Mouse (Mus musculus): ENCODE measurements at regions not wholly inside any gene's neighbourhood (a gene's known extent, or its start where the extent isn't known, plus 50 kb on each side); places are given as distances from the start of the nearest gene placed in this dataset.
A peak's percentile ranks its signal among the peaks of the same experiment; 100 is the strongest.

- WGBS = 77% methylated on average over 10 of the region's 10 CpGs
- TF ChIP-seq CTCF (conservative IDR thresholded peaks at IDR 0.05; ENCODE audit: insufficient read depth, insufficient read length, low read depth, low read length) (no peak), POLR2A (IDR thresholded peaks at IDR 0.05; ENCODE audit: low read depth, low read length) (no peak)
- no peak for DNase-seq
- H3K27ac ChIP-seq (ENCODE audit: insufficient read depth, low read depth, low read length) = no peak overlapping the region
- H3K36me3 ChIP-seq (ENCODE audit: control insufficient read depth, insufficient read depth, low read length) = no peaks in the 10 kb centered on the region
- H3K4me1 ChIP-seq (ENCODE audit: control insufficient read depth, insufficient read depth, low read length) = no peaks in the 10 kb centered on the region
- no peak overlapping the region for H3K4me3 ChIP-seq (ENCODE audit: insufficient read depth, low read depth, low read length)
- H3K27me3 ChIP-seq (replicated peaks; ENCODE audit: control insufficient read depth, insufficient read depth, low read length) = no peaks in the 10 kb centered on the region
Observed at GRCm38 (mm10) chr11:112979413-112979812, 197.4 kb downstream of the Sox9 start.

- 56% methylated on average over 11 of the region's 11 CpGs for WGBS
- TF ChIP-seq POLR2A (IDR thresholded peaks at IDR 0.05; ENCODE audit: low read depth, low read length) (no peak), CTCF (conservative IDR thresholded peaks at IDR 0.05; ENCODE audit: insufficient read depth, insufficient read length, low read depth, low read length) (no peak)
- Histone ChIP-seq H3K4me3 (ENCODE audit: insufficient read depth, low read depth, low read length) (no peak overlapping the region), H3K27me3 (replicated peaks; ENCODE audit: control insufficient read depth, insufficient read depth, low read length) (no peaks in the 10 kb centered on the region), H3K36me3 (ENCODE audit: control insufficient read depth, insufficient read depth, low read length) (no peaks in the 10 kb centered on the region), H3K27ac (ENCODE audit: insufficient read depth, low read depth, low read length) (no peak overlapping the region), H3K4me1 (ENCODE audit: control insufficient read depth, insufficient read depth, low read length) (no peaks in the 10 kb centered on the region)
- no peak for DNase-seq
Observed at GRCm38 (mm10) chr11:112982165-112982801, 200.3 kb downstream of the Sox9 start.

GRCm38 (mm10) chr11:112982802-112983591, 201.0 kb downstream of the Sox9 start:
- DNase-seq = no peak
- Histone ChIP-seq H3K4me1 (ENCODE audit: control insufficient read depth, insufficient read depth, low read length) (peaks cover 5% of the 10 kb centered on the region; the same call in 1 of the 2 replicates), H3K4me3 (ENCODE audit: insufficient read depth, low read depth, low read length) (no peak overlapping the region), H3K27ac (ENCODE audit: insufficient read depth, low read depth, low read length) (no peak overlapping the region), H3K36me3 (ENCODE audit: control insufficient read depth, insufficient read depth, low read length) (no peaks in the 10 kb centered on the region), H3K27me3 (replicated peaks; ENCODE audit: control insufficient read depth, insufficient read depth, low read length) (no peaks in the 10 kb centered on the region)
- WGBS = 70% methylated on average over 9 of the region's 9 CpGs
- TF ChIP-seq CTCF (conservative IDR thresholded peaks at IDR 0.05; ENCODE audit: insufficient read depth, insufficient read length, low read depth, low read length) (no peak), POLR2A (IDR thresholded peaks at IDR 0.05; ENCODE audit: low read depth, low read length) (no peak)

GRCm38 (mm10) chr11:112986029-112986573, 204.1 kb downstream of the Sox9 start:
- 79% methylated on average over 9 of the region's 9 CpGs for WGBS

GRCm38 (mm10) chr11:112987782-112988181, 205.8 kb downstream of the Sox9 start:
- peak; percentile 18 for DNase-seq
- peaks cover 10% of the 10 kb centered on the region; the same call in 1 of the 2 replicates for H3K4me1 ChIP-seq (ENCODE audit: control insufficient read depth, insufficient read depth, low read length)
- TF ChIP-seq CTCF (conservative IDR thresholded peaks at IDR 0.05; ENCODE audit: insufficient read depth, insufficient read length, low read depth, low read length) (no peak), POLR2A (IDR thresholded peaks at IDR 0.05; ENCODE audit: low read depth, low read length) (no peak)
- no peak overlapping the region for H3K4me3 ChIP-seq (ENCODE audit: insufficient read depth, low read depth, low read length)
- no peak overlapping the region for H3K27ac ChIP-seq (ENCODE audit: insufficient read depth, low read depth, low read length)
- 49% methylated on average over 7 of the region's 7 CpGs for WGBS
- H3K27me3 ChIP-seq (replicated peaks; ENCODE audit: control insufficient read depth, insufficient read depth, low read length) = no peaks in the 10 kb centered on the region
- H3K36me3 ChIP-seq (ENCODE audit: control insufficient read depth, insufficient read depth, low read length) = no peaks in the 10 kb centered on the region

More at GRCm38 (mm10) chr11:112986029-112986573, 204.1 kb downstream of the Sox9 start:
- peaks cover 10% of the 10 kb centered on the region; the same call in 1 of the 2 replicates for H3K4me1 ChIP-seq (ENCODE audit: control insufficient read depth, insufficient read depth, low read length)
- H3K4me3 ChIP-seq (ENCODE audit: insufficient read depth, low read depth, low read length) = no peak overlapping the region
- no peak for TF ChIP-seq POLR2A (IDR thresholded peaks at IDR 0.05; ENCODE audit: low read depth, low read length)
- TF ChIP-seq CTCF (conservative IDR thresholded peaks at IDR 0.05; ENCODE audit: insufficient read depth, insufficient read length, low read depth, low read length) = no peak
- no peaks in the 10 kb centered on the region for H3K36me3 ChIP-seq (ENCODE audit: control insufficient read depth, insufficient read depth, low read length)
- DNase-seq = no peak
- H3K27me3 ChIP-seq (replicated peaks; ENCODE audit: control insufficient read depth, insufficient read depth, low read length) = no peaks in the 10 kb centered on the region
- no peak overlapping the region for H3K27ac ChIP-seq (ENCODE audit: insufficient read depth, low read depth, low read length)

- TF ChIP-seq POLR2A (IDR thresholded peaks at IDR 0.05; ENCODE audit: low read depth, low read length) (no peak), CTCF (conservative IDR thresholded peaks at IDR 0.05; ENCODE audit: insufficient read depth, insufficient read length, low read depth, low read length) (no peak)
- Histone ChIP-seq H3K4me1 (ENCODE audit: control insufficient read depth, insufficient read depth, low read length) (peaks cover 10% of the 10 kb centered on the region; the same call in 1 of the 2 replicates), H3K36me3 (ENCODE audit: control insufficient read depth, insufficient read depth, low read length) (no peaks in the 10 kb centered on the region), H3K27me3 (replicated peaks; ENCODE audit: control insufficient read depth, insufficient read depth, low read length) (no peaks in the 10 kb centered on the region), H3K27ac (ENCODE audit: insufficient read depth, low read depth, low read length) (no peak overlapping the region), H3K4me3 (ENCODE audit: insufficient read depth, low read depth, low read length) (no peak overlapping the region)
- no peak for DNase-seq
- WGBS = 50% methylated on average over 1 of the region's 1 CpGs
Observed at GRCm38 (mm10) chr11:112988900-112989299, 206.9 kb downstream of the Sox9 start.

Measured in kidney, adult 2 months (tissue).